Mouse (Mus musculus) cerebellum, adult 18-20 months (tissue): ENCODE results near the gene Tulp4.

Experiments used
- DNase-seq, 2 experiments: peaks; one replicate each; pipeline ENCODE4 v3.0.0; 2021

Tulp4 gene

GRCm38 (mm10) chr17:6106361-6107014, at the start of gene Tulp4:
TSS of gene Tulp4 (plus strand) at chr17:6106437.
- DNase-seq = peak; percentile 80 to 86

DNA sequence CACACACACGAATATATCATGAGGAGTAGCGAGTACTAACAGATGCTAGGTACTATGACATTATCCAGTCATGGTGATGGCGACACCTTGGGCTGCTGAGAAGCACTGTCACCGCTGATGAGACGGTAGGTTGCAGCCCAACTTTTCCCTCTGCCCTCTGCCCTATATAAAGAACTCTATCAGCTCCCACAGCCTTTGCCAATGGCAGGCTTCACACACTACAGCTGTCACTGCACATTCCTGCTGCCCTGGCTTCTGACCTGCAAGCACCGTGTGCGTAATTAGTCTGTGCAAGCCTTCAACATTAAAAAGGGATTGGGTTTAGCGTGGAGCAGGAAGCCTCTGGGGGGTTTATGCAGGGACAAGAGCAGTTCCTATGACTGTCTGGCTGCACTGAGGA, 43.4 kb upstream of the Tulp4 start:
- no peak for DNase-seq

DNA sequence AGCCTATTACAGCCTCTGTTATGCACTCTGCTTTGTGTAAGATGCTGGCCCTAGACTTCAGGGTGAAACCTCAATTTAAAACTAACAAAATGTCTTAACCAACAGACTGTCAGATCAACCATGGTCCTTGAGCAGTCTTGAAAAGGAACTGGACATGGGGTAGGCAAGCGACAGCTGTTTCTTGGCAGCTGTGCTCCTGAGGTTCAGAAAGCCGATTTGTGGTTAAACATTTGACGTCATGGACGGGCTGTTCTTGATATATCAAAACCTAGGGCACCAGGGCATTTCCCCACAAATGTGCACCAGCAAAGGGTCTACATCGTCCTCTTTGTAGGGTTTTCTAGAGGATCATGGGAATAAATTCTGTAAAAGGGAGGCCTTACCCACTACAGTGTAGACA, 42.7 kb upstream of the Tulp4 start:
- no peak for DNase-seq

GRCm38 (mm10) chr17:6066021-6066420, 40.2 kb upstream of the Tulp4 start:
- DNase-seq = no peak

GRCm38 (mm10) chr17:6067613-6068012, 38.6 kb upstream of the Tulp4 start:
- DNase-seq = no peak

- DNase-seq = no peak
Measured at GRCm38 (mm10) chr17:6069866-6070265, 36.4 kb upstream of the Tulp4 start.

GRCm38 (mm10) chr17:6073405-6073804, 32.8 kb upstream of the Tulp4 start:
- no peak for DNase-seq

- DNase-seq = peak; percentile 98 to 99
Measured at GRCm38 (mm10) chr17:6079287-6080122, 26.7 kb upstream of the Tulp4 start, which contains the start of the genes Serac1 and Gtf2h5. TSS of gene Serac1 (minus strand) at chr17:6079741. TSS of gene Gtf2h5 (plus strand) at chr17:6079786.

DNA sequence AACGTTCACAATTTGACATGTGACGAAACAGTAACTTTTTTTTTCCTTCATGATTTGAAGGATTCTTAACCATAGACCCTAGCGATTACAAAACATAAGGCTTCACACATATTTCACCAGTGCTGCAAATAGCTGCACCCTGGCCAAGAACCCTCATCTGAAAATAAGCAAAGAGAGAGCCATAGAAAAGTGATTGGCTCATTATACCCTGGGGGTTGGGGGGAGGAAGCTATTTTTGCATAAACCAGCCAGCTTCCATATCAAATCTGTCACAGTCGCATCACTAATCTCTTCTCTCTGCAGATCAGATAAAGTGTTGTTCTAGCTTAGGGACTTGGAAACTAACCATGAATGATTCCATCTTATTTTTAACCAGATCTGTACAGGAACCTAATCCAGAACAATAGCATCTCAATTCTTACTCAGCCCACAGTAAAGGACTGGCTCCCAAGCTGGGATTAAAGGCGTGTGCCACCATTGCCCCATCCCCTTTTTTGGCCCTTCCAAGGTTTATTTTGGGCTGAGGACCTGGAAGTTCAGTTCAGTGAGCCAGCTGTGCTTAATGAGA, 22.8 kb upstream of the Tulp4 start:
- DNase-seq = no peak

- DNase-seq = no peak
Measured at GRCm38 (mm10) chr17:6091604-6092003, 14.6 kb upstream of the Tulp4 start.

DNA sequence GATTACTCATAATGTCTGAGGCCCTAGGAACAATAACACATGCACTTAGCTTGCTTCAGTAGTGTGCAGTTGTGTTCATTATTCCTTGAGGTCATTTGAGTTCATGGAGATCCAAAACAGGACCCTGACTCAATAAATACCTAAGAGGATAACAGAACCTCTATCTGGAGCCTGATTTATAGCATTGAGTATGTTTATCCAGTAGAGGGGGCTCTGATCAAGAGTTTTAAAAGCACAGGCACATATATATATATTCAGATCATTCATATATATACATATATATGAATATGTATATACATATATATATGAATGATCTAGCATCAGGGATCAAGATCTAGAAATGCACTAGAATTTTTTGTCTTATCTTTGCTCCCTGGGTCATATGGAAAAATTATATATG, 10.7 kb upstream of the Tulp4 start:
- DNase-seq = no peak

DNA sequence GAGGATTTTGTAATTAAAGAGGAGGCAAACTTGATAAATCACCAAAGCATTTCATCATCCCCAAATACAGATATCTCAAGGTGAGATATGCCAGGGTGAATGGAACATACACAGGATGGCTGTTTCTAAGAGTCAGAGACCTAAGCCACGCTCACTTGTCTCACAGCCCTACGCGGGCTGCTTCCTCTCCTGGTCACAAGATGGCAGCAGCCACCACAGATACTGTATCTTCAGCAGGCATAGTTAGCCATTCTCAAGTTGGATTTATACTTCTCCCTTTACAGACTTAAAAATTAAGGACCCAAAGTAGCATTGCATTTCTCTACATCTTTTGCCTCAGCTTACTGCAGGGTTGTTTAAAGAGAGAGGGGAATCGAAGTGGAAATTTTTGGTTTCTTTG, 8.4 kb upstream of the Tulp4 start:
- peak; percentile 69 to 72 for DNase-seq

DNA sequence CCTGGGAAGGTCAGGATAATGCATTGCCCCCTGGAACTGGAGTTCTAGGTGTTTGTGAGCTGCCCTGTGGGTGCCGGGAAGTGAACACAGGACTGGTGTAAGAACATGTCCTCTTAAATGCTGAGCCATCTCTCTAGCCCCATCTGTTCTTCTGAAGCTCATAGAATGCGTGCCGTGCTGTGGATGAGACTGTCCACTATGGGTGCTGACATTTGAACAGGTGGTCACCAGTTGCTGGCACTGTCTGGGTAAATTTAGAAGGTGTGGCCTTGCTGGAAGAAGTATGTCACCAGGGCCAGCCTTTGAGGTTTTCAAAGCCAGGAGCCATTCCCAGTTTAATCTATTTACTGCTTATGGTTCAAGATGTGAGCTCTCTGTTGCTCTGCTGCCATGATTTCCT, 4.0 kb upstream of the Tulp4 start:
- peak in 1 of 2 experiments; percentile 40 for DNase-seq

DNA sequence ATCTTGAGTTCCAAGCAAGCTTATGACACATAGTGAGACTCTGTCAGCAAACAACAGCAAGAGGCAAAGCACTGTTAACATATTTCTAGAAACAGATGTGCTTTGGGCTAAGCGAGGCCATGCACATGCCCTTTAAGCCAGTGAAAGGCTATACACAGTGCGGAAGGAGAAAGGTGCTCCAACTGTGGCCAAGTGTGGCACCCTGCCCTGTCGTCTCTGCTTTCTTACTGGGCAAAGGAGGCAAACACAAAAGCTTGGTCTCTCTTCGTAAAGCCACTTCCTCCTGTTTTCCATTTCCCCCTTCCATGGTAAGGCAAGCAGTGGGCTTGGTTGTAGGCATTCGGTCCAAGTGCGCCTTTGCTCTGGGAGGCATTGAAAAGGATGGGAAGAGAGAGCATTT, 2.7 kb upstream of the Tulp4 start:
- no peak for DNase-seq

DNA sequence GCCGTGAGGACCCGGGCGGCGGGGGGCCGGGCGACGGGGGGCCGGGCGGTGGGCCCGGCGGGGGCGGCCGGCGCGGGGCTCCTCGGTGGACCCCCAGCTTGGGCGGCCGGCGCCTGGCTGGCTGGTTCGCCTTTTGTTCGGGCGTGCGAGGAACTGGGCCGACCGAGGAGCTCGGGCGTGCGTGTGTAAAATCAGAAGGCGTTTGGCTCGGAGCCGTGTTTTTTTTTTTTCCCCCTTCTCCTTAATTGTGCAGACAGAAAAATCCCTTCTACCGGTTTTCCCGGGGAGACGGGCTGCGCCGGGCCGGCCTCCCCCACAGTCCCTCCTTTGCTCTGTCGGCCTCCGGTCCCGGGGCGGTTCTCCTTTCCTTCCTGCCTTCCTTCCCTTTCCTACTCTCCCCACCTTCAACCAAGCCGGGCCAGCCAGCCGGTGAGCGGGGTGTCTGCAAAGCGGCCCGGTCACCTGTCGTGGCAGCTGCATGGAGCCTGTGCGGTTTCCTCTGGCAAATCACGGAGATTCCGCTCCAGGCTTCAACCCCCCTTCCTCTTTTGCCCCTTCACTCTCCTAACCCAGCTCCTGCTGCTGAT, 871 bp downstream of the Tulp4 start:
- DNase-seq = peak; percentile 67 to 74

GRCm38 (mm10) chr17:6108175-6108574, 1.9 kb downstream of the Tulp4 start:
- DNase-seq = no peak

- DNase-seq = no peak
Measured at GRCm38 (mm10) chr17:6110956-6111355, 4.7 kb downstream of the Tulp4 start.

DNA sequence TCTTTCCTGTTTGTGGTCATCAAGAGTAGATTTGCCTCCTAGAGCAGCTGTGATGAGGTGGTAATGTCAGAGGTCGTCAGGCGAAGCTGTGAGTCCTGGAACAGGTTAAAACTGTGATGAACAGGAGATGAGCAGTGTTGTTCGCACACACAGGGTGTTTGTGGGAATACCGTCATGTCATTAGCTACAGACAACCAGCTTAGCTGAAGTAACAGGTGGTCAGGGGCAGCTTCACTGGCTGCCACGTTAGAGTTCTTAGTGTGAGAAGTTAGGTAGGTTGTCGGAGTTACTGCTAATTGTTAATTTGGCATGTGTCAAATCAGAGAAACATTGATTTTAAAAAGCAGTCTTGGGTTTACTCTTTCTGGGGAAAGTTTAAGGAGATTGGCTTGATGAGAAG, 7.4 kb downstream of the Tulp4 start:
- no peak for DNase-seq

DNA sequence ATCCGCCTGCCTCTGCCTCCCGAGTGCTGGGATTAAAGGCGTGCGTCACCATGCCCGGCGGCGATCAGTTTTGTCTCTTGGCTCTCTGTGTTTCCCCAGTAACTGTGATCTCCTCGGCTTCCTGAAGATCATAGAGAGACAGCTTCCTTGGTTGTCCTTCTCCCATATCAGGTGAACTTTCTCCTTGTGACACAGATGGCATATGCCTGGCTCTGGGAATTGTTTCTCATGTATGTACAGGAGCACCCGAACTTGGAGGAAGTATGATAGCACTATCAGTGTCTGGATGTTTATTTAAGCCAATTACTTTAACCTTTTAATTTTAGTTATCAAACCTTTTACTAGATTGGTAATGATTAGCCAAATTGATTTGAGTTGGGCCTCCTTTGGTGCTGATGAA, 8.8 kb downstream of the Tulp4 start:
- no peak for DNase-seq

- no peak for DNase-seq
Measured at GRCm38 (mm10) chr17:6117148-6117725, 11.0 kb downstream of the Tulp4 start.

- no peak for DNase-seq
Measured at GRCm38 (mm10) chr17:6117917-6118316, 11.7 kb downstream of the Tulp4 start.

- DNase-seq = peak; percentile 81 to 86
Measured at GRCm38 (mm10) chr17:6118861-6119260, 12.6 kb downstream of the Tulp4 start.

DNA sequence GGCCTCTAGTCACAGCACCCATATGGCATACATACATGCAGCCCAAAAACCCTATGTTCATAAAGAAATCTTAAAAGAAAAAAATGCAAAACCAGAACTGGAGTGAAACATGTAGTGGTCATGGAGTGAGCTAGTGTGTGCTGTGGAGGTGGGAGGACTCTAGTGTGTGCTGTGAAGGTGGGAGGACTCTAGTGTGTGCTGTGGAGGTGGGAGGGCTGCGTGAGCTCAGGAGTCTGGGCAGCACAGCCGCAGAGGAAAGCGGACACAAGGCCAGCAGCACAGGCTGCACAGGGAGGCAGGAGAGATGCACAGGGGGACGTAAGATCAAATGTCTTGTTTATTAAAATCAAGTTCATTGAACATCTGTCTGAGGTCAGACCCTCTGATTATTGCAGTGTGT, 17.5 kb downstream of the Tulp4 start:
- no peak for DNase-seq
